8 mouse cellular contexts compared by ENCODE assay signal in the genomic region with DNA sequence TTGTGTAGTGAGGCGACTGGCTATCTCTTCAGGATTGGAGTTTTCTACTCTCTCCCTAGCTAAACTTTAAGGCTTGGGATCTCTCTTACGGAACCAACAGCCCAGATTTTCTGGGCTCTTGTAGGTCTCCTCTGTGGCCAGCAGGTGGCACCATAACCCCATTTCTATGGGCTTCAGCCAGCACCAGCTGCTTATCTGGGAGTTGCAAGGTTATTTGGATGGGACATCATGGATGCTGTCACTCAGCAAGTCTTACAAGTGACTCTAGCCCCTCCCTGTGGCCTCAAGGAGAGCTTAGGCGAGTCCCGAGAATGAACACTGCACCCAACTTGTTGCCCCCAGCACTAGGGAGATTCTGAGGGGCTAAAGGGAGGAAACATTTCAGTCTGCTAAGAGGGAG. TPM values are rescaled to one million over a fixed set of nuclear protein-coding genes. Genes with fewer than 3 reads are reported as not detected.
A peak's percentile ranks its signal among the peaks of the same experiment; 100 is the strongest.
DNase-seq lines count a peak whose midpoint lies in the region; ATAC-seq and TF ChIP-seq lines count a peak whose summit lies in the region.

No protein-coding gene starts in this region.

- H3K27ac ChIP-seq in cerebellum, adult 2 months (ENCODE audit: insufficient read depth, low read length), result no peak overlapping the region
- H3K27ac ChIP-seq in hindbrain, embryonic 12.5 days, result no peak overlapping the region

- no peaks in the 10 kb centered on the region for H3K36me3 ChIP-seq in hindbrain, embryonic 12.5 days

- no peak overlapping the region for H3K9ac ChIP-seq in hindbrain, embryonic 12.5 days

- ATAC-seq in hindbrain, embryonic 12.5 days (ENCODE audit: low FRiP score), result peak; percentile 31; the same call in 1 of the 2 replicates
- ATAC-seq in monocyte, adult 5-6 weeks (replicated peaks; ENCODE audit: insufficient number of reproducible peaks, low FRiP score, low TSS enrichment, poor library complexity, severe bottlenecking), result peak; percentile 70

- peak; percentile 97 for TF ChIP-seq CTCF in cerebellum, adult 2 months (IDR thresholded peaks at IDR 0.05; ENCODE audit: borderline replicate concordance, insufficient read depth, low read depth, low read length)

- intact Hi-C loops in left cerebral cortex, postnatal 25 days (cut with DNase I), result loop anchor here (1.0 to 10.0 kb wide), 4 partner anchors 108 to 509 kb away; partner anchors contain the start of gene Myod1

- H3K4me2 ChIP-seq in hindbrain, embryonic 12.5 days (replicated peaks), result no peak overlapping the region

- no peaks in the 10 kb centered on the region for H3K27me3 ChIP-seq in cerebellum, adult 2 months (ENCODE audit: control insufficient read depth, insufficient read depth, low read length)
- peaks cover 30% of the 10 kb centered on the region for H3K27me3 ChIP-seq in hindbrain, embryonic 12.5 days

- no peak for TF ChIP-seq POLR2A in cerebellum, adult 2 months (IDR thresholded peaks at IDR 0.05; ENCODE audit: borderline replicate concordance, insufficient read depth, low read length)

- peak; percentile 19 to 49 for DNase-seq in urinary bladder, adult 18-20 months (ENCODE audit: low spot score in 2 of 2)
- no peak for DNase-seq in urinary bladder, postnatal 4 days (ENCODE audit: low spot score in 2 of 2)
- DNase-seq in cerebellum, adult 2 months, result peak; percentile 75 to 82
- DNase-seq in forelimb bud, embryonic 11.5 days (ENCODE audit: low read depth, low spot score), result peak; percentile 74
- DNase-seq in left cerebral cortex, postnatal 25 days (ENCODE audit: low spot score in 2 of 2), result peak; percentile 73 to 82
- DNase-seq in telencephalon, adult 2 months (ENCODE audit: low read depth, low spot score), result peak; percentile 43

- peaks cover 34% of the 10 kb centered on the region for H3K4me1 ChIP-seq in cerebellum, adult 2 months (ENCODE audit: control insufficient read depth, insufficient read depth, low read length)
- peaks cover 5% of the 10 kb centered on the region; the same call in 1 of the 2 replicates for H3K4me1 ChIP-seq in hindbrain, embryonic 12.5 days

- peak overlapping the region; percentile 91 for H3K4me3 ChIP-seq in cerebellum, adult 2 months (replicated peaks; ENCODE audit: insufficient read depth, low read depth, low read length)
- no peak overlapping the region for H3K4me3 ChIP-seq in hindbrain, embryonic 12.5 days

- WGBS in cerebellum, adult 2 months, result 4% methylated on average over 4 of the region's 4 CpGs
- WGBS in hindbrain, embryonic 12.5 days, result 5% methylated on average over 4 of the region's 4 CpGs

- no peaks in the 10 kb centered on the region for H3K9me3 ChIP-seq in hindbrain, embryonic 12.5 days (replicated peaks)

RNA-seq across cellular contexts. Expression of gene Kcnj11, which starts 4.4 kb away (rescaled TPM):
- 42.8 and 47.5 TPM in 2 replicates for polyA plus RNA-seq in cerebellum, adult 2 months (2012; rRNA removed)
- polyA plus RNA-seq in hindbrain, embryonic 12.5 days (2016; fragmentation: Nextera tagmentation; extraction: Ambion mirVana), result 0.51 and 0.61 TPM in 2 replicates
- total RNA-seq in left cerebral cortex, postnatal 25 days (2021), result 10 to 100 TPM; 32.4 to 36.1 TPM
- not detected in 3 replicates for total RNA-seq in monocyte, adult 5-6 weeks (2017)

Comparison
In these comparisons a context has a peak if more than half of its experiments do, and no peak if none do; other contexts are left out.
1. DNase-seq: peak in urinary bladder, adult 18-20 months (2 of 2), cerebellum, adult 2 months (2 of 2), forelimb bud, embryonic 11.5 days (single experiment), left cerebral cortex, postnatal 25 days (2 of 2) and telencephalon, adult 2 months (single experiment); none in urinary bladder, postnatal 4 days (0 of 2).
2. RNA of gene Kcnj11, which starts 4.4 kb away (total RNA-seq): 32.4 to 36.1 TPM in left cerebral cortex, postnatal 25 days; not detected in monocyte, adult 5-6 weeks; every median in the first group is over 10 times any median in the second.